Mouse (Mus musculus) bone marrow, adult 2 months (tissue): ENCODE data around the gene Ppm1l.

ENCODE experiments used
- CTCF ChIP-seq: fragments of 200-500 bp; IDR thresholded peaks from 2 replicates; pipeline ENCODE4 v1.5.1; 2011; ENCODE audit warnings: low read length, control low read depth; ENCODE audit not compliant: control insufficient read depth, insufficient read depth
- POLR2A ChIP-seq: fragments of 200-500 bp; IDR thresholded peaks from 2 replicates; pipeline ENCODE4 v1.6.1; 2011; ENCODE audit warnings: low read depth, mild to moderate bottlenecking, control low read depth, low read length, borderline replicate concordance; ENCODE audit not compliant: control insufficient read depth

DNA sequence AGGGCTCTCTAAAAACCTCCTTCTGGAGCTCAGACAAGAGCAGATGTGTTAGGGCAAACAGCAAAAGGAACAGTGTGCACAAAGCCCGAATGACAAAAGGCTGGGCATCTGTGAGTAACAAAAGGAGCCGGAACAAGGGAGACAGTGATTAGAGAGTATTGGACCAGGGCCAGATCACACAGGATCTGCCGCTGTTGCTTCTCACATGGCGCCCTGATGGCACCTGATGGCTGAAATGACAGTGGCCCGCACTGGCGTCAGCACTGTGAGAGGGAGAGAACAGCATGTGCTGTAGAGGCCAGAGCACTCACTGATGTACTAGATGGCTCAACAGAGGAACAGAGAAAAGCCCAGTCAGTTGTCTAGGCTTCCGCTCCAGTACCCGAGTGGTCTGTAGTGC lies 226.3 kb downstream of the Ppm1l start:
- TF ChIP-seq POLR2A (no peak), CTCF (no peak)
